Mouse (Mus musculus) stomach, postnatal 0 days (tissue): Measurements from ENCODE around the gene Olfr323. TPM values are rescaled to one million over a fixed set of nuclear protein-coding genes. Genes with fewer than 3 reads are reported as not detected.

ENCODE experiments used
- ATAC-seq: fragments of 200-750 bp; cut with Nextera tagmentation; 2 replicates; pipeline ENCODE4 v1.8.0; 2017; ENCODE audit not compliant: low FRiP score, low TSS enrichment
- DNase-seq: peaks from one replicate; pipeline ENCODE4 v3.0.0-alpha.2; 2016; ENCODE audit warnings: low spot score
- H3K27ac ChIP-seq: fragments of 300-500 bp; sonication (generic); replicated peaks from 2 replicates; pipeline ENCODE4 v1.5.1; 2014; ENCODE audit warnings: mild to moderate bottlenecking, control low read depth
- H3K27me3 ChIP-seq: fragments of 300-500 bp; sonication (generic); 2 replicates; pipeline ENCODE4 v1.6.1; 2014; ENCODE audit warnings: low read length; ENCODE audit not compliant: control insufficient read depth, insufficient read depth
- H3K36me3 ChIP-seq: fragments of 300-500 bp; sonication (generic); 2 replicates; pipeline ENCODE4 v1.6.1; 2014; ENCODE audit warnings: low read length, mixed read lengths; ENCODE audit not compliant: control insufficient read depth, insufficient read depth
- H3K4me1 ChIP-seq: fragments of 300-500 bp; sonication (generic); replicated peaks from 2 replicates; pipeline ENCODE4 v1.6.1; 2014; ENCODE audit warnings: antibody characterized with exemption; ENCODE audit not compliant: control insufficient read depth, insufficient read depth
- H3K4me2 ChIP-seq: fragments of 300-500 bp; sonication (generic); replicated peaks from 2 replicates; pipeline ENCODE4 v1.6.1; 2014; ENCODE audit warnings: low read depth, mild to moderate bottlenecking, control low read depth, moderate library complexity
- H3K4me3 ChIP-seq: fragments of 300-500 bp; sonication (generic); 2 replicates; pipeline ENCODE4 v1.5.1; 2014; ENCODE audit warnings: low read depth, low read length, control low read depth
- H3K9ac ChIP-seq: fragments of 300-500 bp; sonication (generic); 2 replicates; pipeline ENCODE4 v1.6.1; 2014; ENCODE audit warnings: mild to moderate bottlenecking, low read length, control low read depth, mixed read lengths
- H3K9me3 ChIP-seq: fragments of 300-500 bp; sonication (generic); 2 replicates; pipeline ENCODE4 v1.6.1; 2016; ENCODE audit warnings: low read length; ENCODE audit not compliant: control insufficient read depth
- CTCF ChIP-seq: IDR thresholded peaks from 2 replicates; pipeline ENCODE4 v1.5.1; 2016; ENCODE audit warnings: antibody characterized with exemption, low read depth, mild to moderate bottlenecking, moderate library complexity
- EP300 ChIP-seq: optimal IDR thresholded peaks from 2 replicates; pipeline ENCODE3; 2016; ENCODE audit warnings: antibody characterized with exemption
- WGBS: fragments of 180-500 bp; shearing (Covaris S2); extraction: QIAGEN DNeasy Blood & Tissue Kit; methylation state at CpG from one replicate; pipeline ENCODE4 v1.1.7; 2014; 5-methylcytosine and 5-hydroxymethylcytosine counted together
- polyA plus RNA-seq: library from polyadenylated mRNA; unstranded; fragments of >200 nt; fragmentation: Nextera tagmentation; extraction: Ambion mirVana; gene quantifications from 2 replicates; pipeline ENCODE4 v1.2.1, GENCODE M21; 2015

Gene Olfr323
- polyA plus RNA-seq, result 0.29 and 0.46 TPM in 2 replicates

DNA sequence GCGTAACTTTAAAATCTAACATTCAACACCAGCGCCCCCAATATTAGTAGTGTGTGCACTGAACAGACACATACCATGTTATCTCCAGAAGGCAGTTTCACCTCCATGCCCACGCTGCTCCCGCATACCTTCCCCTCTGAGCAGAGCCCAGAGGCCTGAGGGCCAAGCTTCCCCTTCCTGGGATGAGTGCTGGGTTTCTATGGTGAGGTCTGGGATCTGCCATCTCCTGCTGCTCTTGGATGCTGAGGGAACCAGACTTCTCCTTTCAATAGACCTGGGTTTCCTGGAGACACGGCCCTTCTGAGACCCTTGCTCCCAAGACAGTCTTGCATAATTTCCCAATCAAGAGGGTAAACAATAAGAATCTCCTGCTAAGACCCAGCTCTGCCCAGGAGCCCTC, at the start of gene Olfr323:
TSS of gene Olfr323 (minus strand) at position 101 of the 400 bp plus-strand sequence.
- Histone ChIP-seq H3K9me3 (no peaks in the 10 kb centered on the region), H3K9ac (no peak within 1 kb of the TSS), H3K27ac (peak within 1 kb of the TSS; percentile 49; the same call in 1 of the 2 replicates), H3K4me2 (no peak within 1 kb of the TSS), H3K36me3 (no peaks in the 10 kb centered on the region), H3K4me3 (no peak within 1 kb of the TSS), H3K4me1 (no peaks in the 10 kb centered on the region), H3K27me3 (no peaks in the 10 kb centered on the region)
- 61% methylated on average over 5 of the region's 5 CpGs for WGBS
- DNase-seq, result no peak
- no peak for ATAC-seq
- TF ChIP-seq CTCF (no peak), EP300 (no peak)

DNA sequence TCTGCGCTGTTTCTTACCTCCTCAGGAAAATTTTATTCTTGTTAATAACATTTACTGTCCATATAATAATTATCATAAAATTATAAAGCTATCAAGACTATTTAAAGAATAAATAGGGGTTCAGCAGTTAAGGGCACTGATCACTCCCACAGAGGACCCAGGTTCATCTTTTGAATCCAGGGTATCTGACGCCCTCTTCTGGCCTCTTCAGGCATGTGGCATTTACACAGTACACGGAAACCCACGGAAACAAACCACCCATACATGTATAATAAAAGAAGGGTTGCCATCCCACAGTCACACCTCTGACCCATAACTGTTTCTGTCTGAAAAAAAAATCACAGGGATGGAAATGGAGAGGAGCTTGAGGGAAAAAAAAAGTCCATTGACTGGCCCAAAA, 41.5 kb upstream of the Olfr323 start:
- DNase-seq (no peak), ATAC-seq (no peak)
- no peak overlapping the region for H3K9ac ChIP-seq
- no peaks in the 10 kb centered on the region for H3K9me3 ChIP-seq
- 58% methylated on average over 4 of the region's 4 CpGs for WGBS
- H3K27ac ChIP-seq, result no peak overlapping the region
- no peaks in the 10 kb centered on the region for H3K4me1 ChIP-seq
- H3K4me3 ChIP-seq, result no peak overlapping the region
- H3K27me3 ChIP-seq, result no peaks in the 10 kb centered on the region
- peak; percentile 48 for TF ChIP-seq CTCF
- TF ChIP-seq EP300, result no peak
- no peaks in the 10 kb centered on the region for H3K36me3 ChIP-seq
- H3K4me2 ChIP-seq, result no peak overlapping the region

DNA sequence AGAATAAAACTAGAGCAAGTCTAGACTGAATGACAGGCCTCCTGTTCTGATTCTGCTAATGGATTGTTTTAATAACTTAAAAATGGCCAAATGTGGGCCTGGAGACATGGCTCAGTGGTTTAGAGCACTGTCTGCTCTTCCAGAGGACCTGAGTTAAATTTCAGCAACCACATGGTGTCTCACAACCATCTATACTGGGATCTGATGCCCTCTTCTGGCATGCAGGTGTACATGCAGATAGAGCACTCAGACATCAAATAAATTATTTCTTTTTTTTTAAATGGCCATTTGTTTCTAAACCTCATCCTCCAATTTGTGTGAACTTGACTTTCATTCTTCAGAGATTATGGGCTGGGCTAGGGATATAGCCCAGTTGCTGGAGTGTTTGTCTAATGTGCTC, 39.0 kb upstream of the Olfr323 start:
- H3K4me2 ChIP-seq, result no peak overlapping the region
- H3K4me3 ChIP-seq, result no peak overlapping the region
- H3K27ac ChIP-seq, result no peak overlapping the region
- ATAC-seq, result no peak
- TF ChIP-seq CTCF (peak; percentile 30), EP300 (no peak)
- H3K36me3 ChIP-seq, result no peaks in the 10 kb centered on the region
- no peak overlapping the region for H3K9ac ChIP-seq
- H3K9me3 ChIP-seq, result no peaks in the 10 kb centered on the region
- H3K4me1 ChIP-seq, result no peaks in the 10 kb centered on the region
- H3K27me3 ChIP-seq, result no peaks in the 10 kb centered on the region
- DNase-seq, result no peak

DNA sequence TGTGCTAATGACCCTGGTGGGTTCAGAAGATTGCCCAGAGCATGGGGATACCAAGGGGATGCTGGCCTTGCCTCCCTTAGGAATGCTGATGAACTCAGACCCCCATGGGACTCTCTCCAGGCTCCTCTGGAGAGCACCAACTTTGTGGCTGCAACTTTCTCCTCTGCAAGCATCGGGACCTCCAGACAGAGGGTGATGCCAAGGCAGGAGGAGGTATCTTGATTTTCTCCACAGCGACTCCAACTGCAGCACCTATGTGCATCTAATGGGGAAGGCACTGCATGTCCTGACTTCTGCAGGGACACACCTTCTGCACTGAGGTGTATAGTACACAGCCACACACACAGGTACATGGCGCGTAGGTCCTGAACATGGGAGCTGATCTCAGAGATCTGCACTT, 28.3 kb upstream of the Olfr323 start, which contains the start of gene Olfr322:
TSS of gene Olfr322 (plus strand) at position 187 of the 400 bp plus-strand sequence.
- H3K27ac ChIP-seq, result no peak within 1 kb of the TSS
- no peaks in the 10 kb centered on the region for H3K27me3 ChIP-seq
- no peak within 1 kb of the TSS for H3K9ac ChIP-seq
- 81% methylated on average over 4 of the region's 4 CpGs for WGBS
- H3K4me2 ChIP-seq, result no peak within 1 kb of the TSS
- H3K4me1 ChIP-seq, result no peaks in the 10 kb centered on the region
- DNase-seq (no peak), ATAC-seq (no peak)
- H3K4me3 ChIP-seq, result no peak within 1 kb of the TSS
- H3K36me3 ChIP-seq, result no peaks in the 10 kb centered on the region
- H3K9me3 ChIP-seq, result no peaks in the 10 kb centered on the region
- TF ChIP-seq EP300 (no peak), CTCF (no peak)

DNA sequence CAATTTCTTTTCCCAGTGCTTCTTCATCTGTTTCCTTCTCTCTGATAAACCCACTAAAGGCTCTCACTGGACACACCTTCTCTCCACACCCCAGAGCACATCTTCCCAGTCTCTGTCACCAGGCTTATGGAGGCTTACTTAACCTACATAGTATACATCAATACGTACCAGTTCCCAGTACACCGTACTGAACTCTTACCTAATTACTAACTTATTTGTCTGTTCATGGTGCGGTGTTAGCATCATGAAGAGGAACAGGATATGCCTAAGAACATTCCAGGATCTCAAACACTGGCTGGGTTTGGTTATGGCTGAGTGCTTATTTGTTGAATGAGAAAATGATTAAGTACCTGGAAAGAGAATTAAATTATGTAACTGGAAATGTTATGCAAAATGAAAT, 24.9 kb upstream of the Olfr323 start:
- Histone ChIP-seq H3K4me1 (no peaks in the 10 kb centered on the region), H3K27ac (no peak overlapping the region), H3K36me3 (no peaks in the 10 kb centered on the region), H3K4me3 (no peak overlapping the region), H3K27me3 (no peaks in the 10 kb centered on the region), H3K9me3 (no peaks in the 10 kb centered on the region), H3K4me2 (no peak overlapping the region), H3K9ac (no peak overlapping the region)
- 77% methylated on average over 3 of the region's 3 CpGs for WGBS
- ATAC-seq (no peak), DNase-seq (no peak)
- TF ChIP-seq EP300 (no peak), CTCF (no peak)

DNA sequence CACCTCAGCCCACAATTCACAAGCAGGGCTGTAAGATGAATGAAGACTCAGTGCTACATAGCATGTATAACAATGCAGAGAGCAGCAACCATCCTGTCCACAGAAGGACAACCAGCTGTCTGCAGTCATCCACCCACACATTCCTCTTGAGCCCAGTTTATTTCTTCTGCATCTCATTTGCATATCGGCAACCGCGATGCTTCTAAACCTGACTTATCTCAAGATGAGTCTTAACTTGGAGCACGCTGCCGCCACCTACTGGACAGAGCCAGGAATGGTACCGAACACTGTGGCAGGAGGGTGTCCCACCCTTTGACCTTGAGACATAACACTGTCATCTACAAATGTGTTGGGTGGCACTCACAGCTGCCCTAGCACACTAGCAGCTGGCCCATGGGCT, 13.0 kb upstream of the Olfr323 start:
- H3K4me3 ChIP-seq, result no peak overlapping the region
- H3K4me2 ChIP-seq, result no peak overlapping the region
- H3K9me3 ChIP-seq, result no peaks in the 10 kb centered on the region
- ATAC-seq (no peak), DNase-seq (peak; percentile 39)
- H3K9ac ChIP-seq, result no peak overlapping the region
- 28% methylated on average over 6 of the region's 6 CpGs for WGBS
- TF ChIP-seq CTCF (peak; percentile 73), EP300 (no peak)
- H3K27ac ChIP-seq, result no peak overlapping the region
- H3K27me3 ChIP-seq, result no peaks in the 10 kb centered on the region; the same call in 1 of the 2 replicates
- no peaks in the 10 kb centered on the region for H3K36me3 ChIP-seq
- H3K4me1 ChIP-seq, result 0 out of 2 replicates have a peak, but pooled peaks cover 2% of the 10 kb centered on the region
